Mouse (Mus musculus) thymus, adult 2 months (tissue): ENCODE data around the gene Unc119b.
"Not testable (repeated sequence)": the region's sequence is repeated elsewhere in the genome, so short reads cannot be mapped to it uniquely, and the experiment has no call there.

ENCODE experiments used
- CTCF ChIP-seq: fragments of 200-500 bp; IDR thresholded peaks from 2 replicates; pipeline ENCODE4 v1.5.1; 2012; ENCODE audit warnings: mild to moderate bottlenecking, control low read depth, low read length, moderate library complexity, borderline replicate concordance; ENCODE audit not compliant: control insufficient read depth, poor library complexity, insufficient read depth; ENCODE audit errors: extremely low read depth
- POLR2A ChIP-seq: fragments of 200-500 bp; IDR thresholded peaks from 2 replicates; pipeline ENCODE4 v1.6.1; 2012; ENCODE audit warnings: mild to moderate bottlenecking, low read length, control low read depth, moderate library complexity; ENCODE audit not compliant: control insufficient read depth, poor library complexity, insufficient read depth; ENCODE audit errors: extremely low read depth

- not testable (repeated sequence) for TF ChIP-seq CTCF, POLR2A
These were observed 14.1 kb upstream of the Unc119b start for GRCm38 (mm10) chr5:115148872-115149271.
